Mouse (Mus musculus) kidney, adult 2 months (tissue): Measurements from ENCODE around the gene Cdh13.

Experiments
- CTCF ChIP-seq: fragments of 200-500 bp; conservative IDR thresholded peaks from 2 replicates; pipeline ENCODE4 v1.5.1; 2011; ENCODE audit warnings: low read depth, mild to moderate bottlenecking, control low read depth, low read length, moderate library complexity, mixed read lengths; ENCODE audit not compliant: insufficient read depth, insufficient read length
- POLR2A ChIP-seq: fragments of 200-500 bp; IDR thresholded peaks from one replicate; pipeline ENCODE4 v1.6.1; 2011; ENCODE audit warnings: low read depth, low read length, control low read depth

- TF ChIP-seq POLR2A (no peak), CTCF (no peak)
These were observed 1001.0 kb downstream of the Cdh13 start for GRCm38 (mm10) chr8:119284516-119284915.
